Mouse (Mus musculus) erythroid progenitor cell, adult 5-6 weeks (primary cell): ENCODE measurements around the gene Ttyh1. TPM values are rescaled to one million over a fixed set of nuclear protein-coding genes. Genes with fewer than 3 reads are reported as not detected.
A peak's percentile ranks its signal among the peaks of the same experiment; 100 is the strongest.
"Not testable (repeated sequence)": the region's sequence is repeated elsewhere in the genome, so short reads cannot be mapped to it uniquely, and the experiment has no call there.

Source experiments
- ATAC-seq: replicated peaks from 2 replicates; pipeline ENCODE4 v1.8.0; 2016; ENCODE audit warnings: moderate number of reproducible peaks, mild to moderate bottlenecking, moderate TSS enrichment, inconsistent platforms; ENCODE audit not compliant: poor library complexity, low FRiP score, severe bottlenecking
- total RNA-seq, 2 experiments: library from RNA; stranded (forward) in 1 of 2; stranded (reverse) in 1 of 2; fragments of 150-400 nt in 1 of 2; fragments of 186-747, 209-891 nt in 1 of 2; gene quantifications; 2 replicates each; pipeline versions ENCODE4 v1.2.3 to v1.2.4; 2015 to 2017; ENCODE audit warnings: low replicate concordance in 2 of 2

The Ttyh1 gene
- total RNA-seq, 2 experiments from 2014 or later: not detected

- ATAC-seq: no peak
Measured at GRCm38 (mm10) chr7:4154976-4155375, 35.8 kb downstream of the Ttyh1 start.

GRCm38 (mm10) chr7:4161596-4161995 lies 42.4 kb downstream of the Ttyh1 start:
- ATAC-seq: not testable (repeated sequence)

GRCm38 (mm10) chr7:4163571-4164072 lies 44.4 kb downstream of the Ttyh1 start:
- ATAC-seq: no peak

GRCm38 (mm10) chr7:4164090-4164910 lies 45.1 kb downstream of the Ttyh1 start, which contains the start of gene Cdc42ep5:
Gene Cdc42ep5 (minus strand): TSS chr7:4164860.
- ATAC-seq: 0 out of 2 replicates have a peak, but pooled peaks have one; percentile 25

GRCm38 (mm10) chr7:4165286-4165685 lies 46.1 kb downstream of the Ttyh1 start:
- no peak for ATAC-seq

GRCm38 (mm10) chr7:4167098-4167497 lies 47.9 kb downstream of the Ttyh1 start:
- no peak for ATAC-seq

- no peak for ATAC-seq
Measured at GRCm38 (mm10) chr7:4170193-4170938, 51.2 kb downstream of the Ttyh1 start.

- no peak for ATAC-seq
Measured at GRCm38 (mm10) chr7:4178438-4178837, 59.2 kb downstream of the Ttyh1 start.

Other genes with a start within 250 kb of the Ttyh1 start
- 0.84 and 7.9 TPM in 2 replicates for gene Gm14548, start 221.3 kb upstream of the Ttyh1 start, total RNA-seq (2015; ENCODE audit: low replicate concordance)
- 3.5 TPM in 1 of 2 replicates, not detected in the other for gene Gm14548, start 221.3 kb upstream of the Ttyh1 start, total RNA-seq (2017; ENCODE audit: low replicate concordance)
- gene Lilra6, start 203.9 kb upstream of the Ttyh1 start, total RNA-seq (2015; ENCODE audit: low replicate concordance): 3.6 and 10.5 TPM in 2 replicates
- gene Lilra6, start 203.9 kb upstream of the Ttyh1 start, total RNA-seq (2017; ENCODE audit: low replicate concordance): 2.2 and 5.9 TPM in 2 replicates
- gene Lair1, start 56.2 kb upstream of the Ttyh1 start, total RNA-seq (2015; ENCODE audit: low replicate concordance): 10.5 and 12.6 TPM in 2 replicates
- 10.3 and 11.6 TPM in 2 replicates for gene Lair1, start 56.2 kb upstream of the Ttyh1 start, total RNA-seq (2017; ENCODE audit: low replicate concordance)
- gene Leng8, start 17.6 kb downstream of the Ttyh1 start, total RNA-seq (2015; ENCODE audit: low replicate concordance): 104 and 111 TPM in 2 replicates
- 106 and 112 TPM in 2 replicates for gene Leng8, start 17.6 kb downstream of the Ttyh1 start, total RNA-seq (2017; ENCODE audit: low replicate concordance)
- 2.9 TPM in 1 of 2 replicates, not detected in the other for gene Leng9, start 31.0 kb downstream of the Ttyh1 start, total RNA-seq (2015; ENCODE audit: low replicate concordance)
- gene Leng9, start 31.0 kb downstream of the Ttyh1 start, total RNA-seq (2017; ENCODE audit: low replicate concordance): 0.64 and 1.4 TPM in 2 replicates
- gene Cdc42ep5, start 45.5 kb downstream of the Ttyh1 start, total RNA-seq (2015; ENCODE audit: low replicate concordance): not detected in 2 replicates
- gene Cdc42ep5, start 45.5 kb downstream of the Ttyh1 start, total RNA-seq (2017; ENCODE audit: low replicate concordance): not detected in 2 replicates
- gene Lilra5, start 118.3 kb downstream of the Ttyh1 start, total RNA-seq (2015; ENCODE audit: low replicate concordance): 1.1 TPM in 1 of 2 replicates, not detected in the other
- gene Lilra5, start 118.3 kb downstream of the Ttyh1 start, total RNA-seq (2017; ENCODE audit: low replicate concordance): 0.77 and 1.7 TPM in 2 replicates
- gene Ncr1, start 218.3 kb downstream of the Ttyh1 start, total RNA-seq (2015; ENCODE audit: low replicate concordance): 3.6 TPM in 1 of 2 replicates, not detected in the other
- 2.1 and 6.4 TPM in 2 replicates for gene Ncr1, start 218.3 kb downstream of the Ttyh1 start, total RNA-seq (2017; ENCODE audit: low replicate concordance)